ENCODE assay signal across 8 mouse cellular contexts in the genomic region with DNA sequence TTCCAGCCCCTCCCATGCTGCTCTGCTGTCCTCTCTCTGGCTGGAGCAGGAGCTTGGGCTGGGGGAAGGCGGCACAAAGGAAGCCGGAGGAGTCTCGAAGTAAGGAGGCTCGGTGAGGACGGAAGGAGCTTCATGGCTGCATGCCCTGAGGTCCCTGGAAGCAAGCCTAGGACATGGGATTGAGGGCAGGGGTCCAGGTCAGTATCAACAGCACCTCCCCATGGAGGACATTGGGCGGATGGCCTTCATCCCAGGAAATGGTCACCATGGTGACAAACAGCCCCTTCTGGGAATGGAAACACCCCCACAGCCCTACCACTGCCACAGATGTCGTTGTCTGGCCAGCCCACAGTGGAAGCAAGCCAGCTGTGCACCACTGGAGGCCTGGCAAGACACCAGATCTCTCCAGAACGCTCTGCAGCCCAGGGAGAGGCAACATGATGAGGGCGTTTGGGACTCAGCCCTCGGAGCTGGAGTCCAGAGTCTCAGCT. TPM values are rescaled to one million over a fixed set of nuclear protein-coding genes. Genes with fewer than 3 reads are reported as not detected.
DNase-seq lines count a peak whose midpoint lies in the region; ATAC-seq lines count a peak whose summit lies in the region.

No protein-coding gene starts in this region.

- H3K9me3 ChIP-seq in hindbrain, embryonic 12.5 days (replicated peaks), result no peaks in the 10 kb centered on the region
- no peaks in the 10 kb centered on the region for H3K9me3 ChIP-seq in hindbrain, embryonic 13.5 days
- no peaks in the 10 kb centered on the region for H3K9me3 ChIP-seq in embryonic facial prominence, embryonic 14.5 days (ENCODE audit: control insufficient read depth, low read length)
- H3K9me3 ChIP-seq in heart, embryonic 15.5 days (replicated peaks), result no peaks in the 10 kb centered on the region
- no peaks in the 10 kb centered on the region for H3K9me3 ChIP-seq in liver, embryonic 12.5 days (replicated peaks)

- H3K27ac ChIP-seq in hindbrain, embryonic 12.5 days, result peak overlapping the region; percentile 57
- H3K27ac ChIP-seq in hindbrain, embryonic 13.5 days, result no peak overlapping the region; the same call in 1 of the 2 replicates
- H3K27ac ChIP-seq in embryonic facial prominence, embryonic 14.5 days (replicated peaks; ENCODE audit: low read depth, low read length), result peak overlapping the region; percentile 89
- H3K27ac ChIP-seq in heart, embryonic 15.5 days, result peak overlapping the region; percentile 82
- peak overlapping the region; percentile 20; the same call in 1 of the 2 replicates for H3K27ac ChIP-seq in liver, embryonic 12.5 days

- no peak overlapping the region for H3K9ac ChIP-seq in hindbrain, embryonic 12.5 days
- no peak overlapping the region for H3K9ac ChIP-seq in hindbrain, embryonic 13.5 days
- 0 out of 2 replicates have a peak overlapping the region, but pooled peaks have one; percentile 17 for H3K9ac ChIP-seq in embryonic facial prominence, embryonic 14.5 days (ENCODE audit: low read depth, low read length)
- no peak overlapping the region for H3K9ac ChIP-seq in heart, embryonic 15.5 days
- H3K9ac ChIP-seq in liver, embryonic 12.5 days, result no peak overlapping the region

- DNase-seq in embryonic facial prominence, embryonic 14.5 days (ENCODE audit: low spot score), result peak; percentile 93
- peak; percentile 88 to 92 for DNase-seq in kidney, postnatal 36 days
- DNase-seq in right cerebral cortex, postnatal 10 days (ENCODE audit: low spot score in 2 of 2), result peak; percentile 79 to 84
- DNase-seq in thymus, postnatal 0 days (ENCODE audit: low spot score), result no peak

- WGBS in hindbrain, embryonic 12.5 days, result 26% methylated on average over 10 of the region's 10 CpGs
- WGBS in hindbrain, embryonic 13.5 days, result 34% methylated on average over 10 of the region's 10 CpGs
- 12% methylated on average over 9 of the region's 10 CpGs for WGBS in embryonic facial prominence, embryonic 14.5 days
- WGBS in heart, embryonic 15.5 days, result 30% methylated on average over 10 of the region's 10 CpGs
- WGBS in liver, embryonic 12.5 days (ENCODE audit: insufficient replicate concordance), result 50% methylated on average over 10 of the region's 10 CpGs

- H3K36me3 ChIP-seq in hindbrain, embryonic 12.5 days, result no peaks in the 10 kb centered on the region
- H3K36me3 ChIP-seq in hindbrain, embryonic 13.5 days, result no peaks in the 10 kb centered on the region
- no peaks in the 10 kb centered on the region for H3K36me3 ChIP-seq in embryonic facial prominence, embryonic 14.5 days (ENCODE audit: control insufficient read depth, insufficient read depth, low read length)
- no peaks in the 10 kb centered on the region for H3K36me3 ChIP-seq in heart, embryonic 15.5 days
- H3K36me3 ChIP-seq in liver, embryonic 12.5 days, result no peaks in the 10 kb centered on the region

- peaks cover 40% of the 10 kb centered on the region for H3K4me1 ChIP-seq in hindbrain, embryonic 12.5 days
- peaks cover 28% of the 10 kb centered on the region for H3K4me1 ChIP-seq in hindbrain, embryonic 13.5 days (replicated peaks)
- H3K4me1 ChIP-seq in embryonic facial prominence, embryonic 14.5 days (ENCODE audit: control insufficient read depth, insufficient read depth, low read length), result peaks cover 55% of the 10 kb centered on the region
- H3K4me1 ChIP-seq in heart, embryonic 15.5 days (replicated peaks), result peaks cover 44% of the 10 kb centered on the region
- peaks cover 22% of the 10 kb centered on the region for H3K4me1 ChIP-seq in liver, embryonic 12.5 days

- no peak for ATAC-seq in hindbrain, embryonic 12.5 days (ENCODE audit: low FRiP score)
- no peak for ATAC-seq in hindbrain, embryonic 13.5 days (ENCODE audit: low FRiP score)
- ATAC-seq in embryonic facial prominence, embryonic 14.5 days (ENCODE audit: low read depth), result peak; percentile 20; the same call in 1 of the 2 replicates
- peak; percentile 73 for ATAC-seq in heart, embryonic 15.5 days (replicated peaks; ENCODE audit: insufficient number of reproducible peaks, insufficient read depth, low FRiP score, low read depth)
- no peak for ATAC-seq in liver, embryonic 12.5 days

- no peak overlapping the region for H3K4me2 ChIP-seq in hindbrain, embryonic 12.5 days (replicated peaks)
- no peak overlapping the region for H3K4me2 ChIP-seq in hindbrain, embryonic 13.5 days
- H3K4me2 ChIP-seq in embryonic facial prominence, embryonic 14.5 days (ENCODE audit: low read depth, low read length), result peak overlapping the region; percentile 21
- H3K4me2 ChIP-seq in heart, embryonic 15.5 days, result peak overlapping the region; percentile 1; the same call in 1 of the 2 replicates
- no peak overlapping the region for H3K4me2 ChIP-seq in liver, embryonic 12.5 days

- peaks cover 8% of the 10 kb centered on the region; the same call in 1 of the 2 replicates for H3K27me3 ChIP-seq in hindbrain, embryonic 12.5 days
- H3K27me3 ChIP-seq in hindbrain, embryonic 13.5 days, result peaks cover 30% of the 10 kb centered on the region
- H3K27me3 ChIP-seq in embryonic facial prominence, embryonic 14.5 days (replicated peaks; ENCODE audit: control insufficient read depth, insufficient read depth, low read length), result no peaks in the 10 kb centered on the region
- H3K27me3 ChIP-seq in heart, embryonic 15.5 days, result no peaks in the 10 kb centered on the region
- H3K27me3 ChIP-seq in liver, embryonic 12.5 days (replicated peaks), result peaks cover 15% of the 10 kb centered on the region

- H3K4me3 ChIP-seq in hindbrain, embryonic 12.5 days, result no peak overlapping the region
- H3K4me3 ChIP-seq in hindbrain, embryonic 13.5 days, result no peak overlapping the region
- no peak overlapping the region for H3K4me3 ChIP-seq in embryonic facial prominence, embryonic 14.5 days (ENCODE audit: low read depth, low read length)
- H3K4me3 ChIP-seq in heart, embryonic 15.5 days, result no peak overlapping the region
- no peak overlapping the region for H3K4me3 ChIP-seq in liver, embryonic 12.5 days

RNA-seq across cellular contexts. Expression of a gene that starts 37.4 kb away (rescaled TPM):
- 290 and 291 TPM in 2 replicates for polyA plus RNA-seq in hindbrain, embryonic 12.5 days (2016; fragmentation: Nextera tagmentation; extraction: Ambion mirVana)
- polyA plus RNA-seq in hindbrain, embryonic 13.5 days (2015; fragmentation: Nextera tagmentation; extraction: Ambion mirVana), result 310 and 311 TPM in 2 replicates
- polyA plus RNA-seq in embryonic facial prominence, embryonic 14.5 days (2014; fragmentation: Nextera tagmentation; extraction: Ambion mirVana), result 249 and 275 TPM in 2 replicates
- 179 and 216 TPM in 2 replicates for polyA plus RNA-seq in heart, embryonic 15.5 days (2015; fragmentation: Nextera tagmentation; extraction: Ambion mirVana)
- polyA plus RNA-seq in liver, embryonic 12.5 days (2016; fragmentation: Nextera tagmentation; extraction: Ambion mirVana), result 256 and 259 TPM in 2 replicates
- 215 and 236 TPM in 2 replicates for polyA plus RNA-seq in thymus, postnatal 0 days (2015; fragmentation: Nextera tagmentation; extraction: Ambion mirVana)

RNA-seq across cellular contexts. Expression of a gene that starts 56.5 kb away (rescaled TPM):
- 30.1 and 39.0 TPM in 2 replicates for polyA plus RNA-seq in hindbrain, embryonic 12.5 days (2016; fragmentation: Nextera tagmentation; extraction: Ambion mirVana)
- polyA plus RNA-seq in hindbrain, embryonic 13.5 days (2015; fragmentation: Nextera tagmentation; extraction: Ambion mirVana), result 7.5 and 7.9 TPM in 2 replicates
- 64.1 and 69.7 TPM in 2 replicates for polyA plus RNA-seq in embryonic facial prominence, embryonic 14.5 days (2014; fragmentation: Nextera tagmentation; extraction: Ambion mirVana)
- polyA plus RNA-seq in heart, embryonic 15.5 days (2015; fragmentation: Nextera tagmentation; extraction: Ambion mirVana), result 14.0 and 19.5 TPM in 2 replicates
- 4.9 and 5.0 TPM in 2 replicates for polyA plus RNA-seq in liver, embryonic 12.5 days (2016; fragmentation: Nextera tagmentation; extraction: Ambion mirVana)
- 2.6 and 3.6 TPM in 2 replicates for polyA plus RNA-seq in thymus, postnatal 0 days (2015; fragmentation: Nextera tagmentation; extraction: Ambion mirVana)

Comparison
In these comparisons a context has a peak if more than half of its experiments do, and no peak if none do; other contexts are left out.
1. ATAC-seq: peak in embryonic facial prominence, embryonic 14.5 days (single experiment) and heart, embryonic 15.5 days (single experiment); none in hindbrain, embryonic 12.5 days (single experiment), hindbrain, embryonic 13.5 days (single experiment) and liver, embryonic 12.5 days (single experiment).
2. H3K4me2 ChIP-seq: peak in embryonic facial prominence, embryonic 14.5 days (single experiment) and heart, embryonic 15.5 days (single experiment); none in hindbrain, embryonic 12.5 days (single experiment), hindbrain, embryonic 13.5 days (single experiment) and liver, embryonic 12.5 days (single experiment).